Mouse (Mus musculus): Measurements from ENCODE around the gene Pkd1l2.

Pkd1l2 gene

GRCm38 (mm10) chr8:117082399-117082872 is at the start of gene Pkd1l2:
Gene Pkd1l2 (minus strand): TSS chr8:117082449.
- no peak for DNase-seq (ENCODE audit: extremely low spot score, low read depth, low spot score)

- no peak for DNase-seq (ENCODE audit: extremely low spot score, low read depth, low spot score)
These were observed 44.8 kb upstream of the Pkd1l2 start for GRCm38 (mm10) chr8:117127063-117127462.

GRCm38 (mm10) chr8:117126411-117126810 is 44.2 kb upstream of the Pkd1l2 start:
- no peak for DNase-seq (ENCODE audit: extremely low spot score, low read depth, low spot score)

- DNase-seq (ENCODE audit: extremely low spot score, low read depth, low spot score) = no peak
These were observed 43.6 kb upstream of the Pkd1l2 start for GRCm38 (mm10) chr8:117125854-117126253.

DNA sequence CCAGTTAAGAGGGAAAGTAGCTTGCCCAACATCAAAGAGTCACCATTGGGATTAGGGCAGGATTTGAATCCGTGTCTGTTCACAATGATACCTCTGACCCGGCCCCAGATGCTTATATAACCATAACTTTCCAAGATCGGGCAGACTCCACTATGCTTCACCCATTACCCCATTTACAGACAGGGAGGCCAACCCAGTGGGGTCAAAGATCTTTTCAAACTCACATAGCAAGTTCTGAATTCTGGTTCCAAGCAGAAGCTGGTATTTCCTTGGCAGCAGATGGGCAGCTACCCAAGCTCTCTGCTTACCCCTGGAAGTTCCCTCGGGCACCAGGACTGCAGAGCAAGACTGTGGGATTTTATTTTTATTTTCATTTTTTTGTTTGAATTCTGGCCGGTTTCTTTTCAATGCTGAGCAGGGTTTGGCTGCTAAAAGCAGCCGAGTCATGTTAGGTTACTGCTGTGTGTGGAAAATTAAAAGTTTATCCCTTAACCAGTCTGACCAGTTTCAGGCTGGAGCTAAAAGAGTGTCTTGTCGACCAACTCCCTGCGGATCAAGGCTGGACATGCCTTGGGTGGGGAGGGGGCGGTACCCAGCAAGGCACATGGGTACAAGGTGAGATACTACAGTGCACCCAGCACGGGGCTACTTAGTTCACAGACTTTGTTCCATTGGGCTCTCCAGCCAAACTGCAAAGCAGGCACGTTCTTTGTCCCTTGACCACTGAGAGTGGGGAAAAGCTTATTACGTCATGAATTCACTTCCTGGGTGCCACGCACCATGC is 41.8 kb upstream of the Pkd1l2 start:
- no peak for DNase-seq (ENCODE audit: extremely low spot score, low read depth, low spot score)

DNA sequence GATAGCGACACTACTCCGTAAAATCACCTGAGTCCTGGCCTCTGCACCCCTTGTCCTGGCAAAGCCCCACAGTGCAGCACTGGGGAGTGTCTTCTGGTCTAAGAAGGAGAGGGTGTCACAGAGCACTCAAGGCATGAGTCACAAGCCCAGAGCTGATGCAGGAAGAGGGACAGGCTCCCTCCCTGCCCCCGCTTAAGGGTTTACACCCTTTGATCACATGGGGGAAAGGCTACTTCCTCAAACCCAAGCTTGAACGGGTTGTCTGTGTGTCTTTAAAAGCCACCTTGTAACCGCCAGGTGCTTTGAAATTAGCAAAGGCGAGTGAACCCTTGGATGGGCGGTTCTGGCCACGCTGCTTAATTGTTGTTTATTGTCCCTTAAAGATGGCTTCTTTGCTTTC is 39.0 kb upstream of the Pkd1l2 start:
- no peak for DNase-seq (ENCODE audit: extremely low spot score, low read depth, low spot score)

GRCm38 (mm10) chr8:117118409-117118808 is 36.2 kb upstream of the Pkd1l2 start:
- no peak for DNase-seq (ENCODE audit: extremely low spot score, low read depth, low spot score)

DNA sequence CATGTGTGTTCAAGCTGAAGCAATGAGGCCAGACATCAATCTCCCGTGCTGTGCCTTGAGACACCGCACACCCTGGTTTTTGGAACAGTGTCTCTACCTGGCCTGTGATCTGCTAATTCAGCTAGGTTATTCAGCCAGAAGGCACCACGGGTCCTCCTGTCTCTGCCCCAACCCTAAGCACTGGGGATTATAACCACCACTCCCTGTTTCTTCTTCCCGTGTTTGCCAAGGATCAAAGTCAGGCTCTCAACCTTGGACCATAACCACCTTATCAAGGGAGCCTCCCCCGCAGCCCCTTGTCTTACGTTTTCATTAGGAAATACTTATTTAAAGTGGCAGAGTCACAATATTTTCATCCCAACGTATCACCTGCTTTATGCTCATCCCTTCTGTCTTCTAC is 34.3 kb upstream of the Pkd1l2 start:
- no peak for DNase-seq (ENCODE audit: extremely low spot score, low read depth, low spot score)

- DNase-seq (ENCODE audit: extremely low spot score, low read depth, low spot score) = no peak
These were observed 33.6 kb upstream of the Pkd1l2 start for GRCm38 (mm10) chr8:117115676-117116446.

GRCm38 (mm10) chr8:117115094-117115493 is 32.8 kb upstream of the Pkd1l2 start:
- DNase-seq (ENCODE audit: extremely low spot score, low read depth, low spot score) = no peak

- no peak for DNase-seq (ENCODE audit: extremely low spot score, low read depth, low spot score)
These were observed 30.0 kb upstream of the Pkd1l2 start for GRCm38 (mm10) chr8:117112261-117112660.

- no peak for DNase-seq (ENCODE audit: extremely low spot score, low read depth, low spot score)
These were observed 29.4 kb upstream of the Pkd1l2 start for GRCm38 (mm10) chr8:117111641-117112040.

- no peak for DNase-seq (ENCODE audit: extremely low spot score, low read depth, low spot score)
These were observed 27.6 kb upstream of the Pkd1l2 start for GRCm38 (mm10) chr8:117109801-117110390.

DNA sequence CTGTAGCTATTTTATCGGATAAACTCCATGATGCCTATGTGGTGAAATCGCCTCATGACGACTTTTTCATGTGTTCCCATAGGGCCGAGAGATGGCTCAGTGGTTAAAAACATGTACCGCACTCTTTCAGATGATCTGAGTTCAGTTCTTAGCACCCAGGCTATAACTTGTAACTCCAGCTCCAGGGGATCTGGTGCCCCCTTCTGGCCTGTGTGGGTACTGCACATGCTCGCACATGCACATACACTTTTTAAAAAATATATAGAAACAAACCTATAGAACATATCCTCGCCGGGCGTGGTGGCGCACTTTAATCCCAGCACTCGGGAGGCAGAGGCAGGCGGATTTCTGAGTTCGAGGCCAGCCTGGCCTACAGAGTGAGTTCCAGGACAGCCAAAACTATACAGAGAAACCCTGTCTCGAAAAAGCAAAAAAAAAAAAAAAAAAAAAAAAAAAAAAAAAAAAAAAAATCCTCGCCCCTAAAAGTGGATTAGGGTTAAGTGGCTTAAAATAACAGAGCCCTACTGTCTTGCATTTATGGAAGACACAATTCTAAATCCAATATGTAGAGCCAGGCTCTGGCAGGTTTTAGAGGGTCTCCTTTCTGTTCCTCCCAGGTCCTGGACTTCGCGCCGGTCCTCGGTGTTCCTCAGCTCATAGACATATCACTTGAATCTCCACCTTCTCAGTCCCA is 26.9 kb upstream of the Pkd1l2 start:
- no peak for DNase-seq (ENCODE audit: extremely low spot score, low read depth, low spot score)

DNA sequence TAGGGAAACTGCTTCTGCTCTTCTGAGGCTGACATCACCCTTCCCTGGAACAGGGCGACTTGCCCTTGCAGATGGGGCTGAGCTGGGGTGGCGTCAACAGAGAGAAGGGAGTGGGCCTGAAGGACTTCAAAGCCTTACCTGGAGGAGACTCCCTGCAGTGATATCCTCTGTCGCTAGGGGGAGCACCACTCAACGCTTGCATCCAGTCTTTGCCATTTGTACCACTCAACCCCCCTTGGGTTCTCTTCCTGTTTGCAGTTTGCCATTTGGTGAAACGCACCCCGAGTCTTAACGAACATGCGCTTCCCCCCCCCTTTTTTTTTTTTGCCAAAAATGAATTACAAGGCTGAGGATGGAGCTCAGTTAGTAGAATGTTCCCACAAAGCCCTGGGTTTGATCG is 25.3 kb upstream of the Pkd1l2 start:
- peak; percentile 69 for DNase-seq (ENCODE audit: extremely low spot score, low read depth, low spot score)

DNA sequence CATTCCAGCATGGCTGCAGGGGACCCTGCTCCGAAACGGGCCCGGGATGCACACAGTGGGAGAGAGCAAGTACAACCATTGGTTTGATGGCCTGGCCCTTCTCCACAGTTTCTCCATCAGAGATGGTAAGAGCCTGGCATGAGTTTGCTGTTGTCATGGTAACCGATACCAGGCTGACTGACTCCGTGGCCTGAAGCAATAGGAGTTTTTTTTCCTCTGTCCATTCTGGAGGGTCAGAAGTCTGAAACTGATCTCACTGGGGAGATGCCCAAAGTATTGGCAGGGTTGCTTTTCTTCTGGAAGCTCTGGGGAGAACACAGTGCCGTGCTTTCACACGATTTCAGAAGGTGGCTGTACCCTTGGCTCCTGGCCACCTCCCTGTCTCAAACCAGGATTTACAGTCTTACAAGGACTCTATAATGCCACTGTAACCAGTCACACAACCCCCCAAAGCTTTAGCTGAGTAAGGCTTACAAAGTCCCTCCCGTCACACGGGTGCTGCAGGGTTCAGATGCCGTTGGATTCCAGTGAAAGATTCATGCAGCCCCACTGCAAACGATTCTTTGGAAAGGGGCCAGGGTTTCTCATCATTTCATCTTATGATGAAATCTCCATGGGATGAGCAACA is 15.4 kb upstream of the Pkd1l2 start:
- DNase-seq (ENCODE audit: extremely low spot score, low read depth, low spot score) = no peak

DNA sequence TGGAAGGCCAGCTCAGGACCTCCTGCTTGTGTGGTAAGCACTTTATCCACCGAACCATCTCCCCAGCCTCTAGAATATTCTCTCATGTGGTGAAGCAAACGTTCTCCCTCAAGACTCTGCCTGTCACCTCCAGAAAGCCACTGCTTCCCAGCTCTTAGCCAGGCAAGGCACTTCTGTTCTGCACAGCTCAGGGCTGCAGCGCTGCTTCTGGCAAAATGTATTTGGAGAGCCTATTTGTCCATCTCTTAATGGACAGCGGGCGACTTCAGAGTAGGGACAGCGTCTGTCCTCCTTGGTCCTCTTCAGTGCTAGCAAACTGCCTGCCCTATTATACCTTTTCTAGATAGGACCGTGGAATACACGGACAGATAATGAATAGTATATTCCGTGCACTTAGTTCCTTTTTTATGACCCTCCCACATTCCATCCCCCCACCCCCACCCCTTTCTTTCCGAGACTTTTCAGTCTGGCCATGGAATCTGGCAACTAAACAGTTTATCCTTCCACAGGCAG is 14.9 kb upstream of the Pkd1l2 start:
- no peak for DNase-seq (ENCODE audit: extremely low spot score, low read depth, low spot score)

DNA sequence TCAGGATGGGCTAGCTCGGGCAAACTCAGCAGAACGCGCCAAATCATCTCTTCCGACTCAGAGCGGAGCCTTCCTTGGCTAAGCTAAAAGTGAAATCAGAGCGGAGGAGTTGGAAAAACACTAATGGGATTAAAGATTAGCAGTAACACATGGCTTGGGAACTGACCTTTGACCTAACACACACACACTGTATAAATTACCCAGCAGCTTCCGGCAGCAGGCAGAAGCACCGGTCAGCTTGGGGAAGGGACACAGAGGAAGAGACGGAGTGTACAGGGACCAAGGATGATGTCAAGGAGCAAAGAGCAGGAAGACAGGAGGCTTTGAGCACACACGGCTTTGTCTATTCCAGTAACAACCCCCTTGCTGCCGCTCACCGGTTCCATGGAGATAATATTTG is 13.4 kb upstream of the Pkd1l2 start, which contains the start of gene Bco1:
TSS of gene Bco1 (plus strand) at position 208 of the 400 bp plus-strand sequence.
- peak; percentile 16 for DNase-seq (ENCODE audit: extremely low spot score, low read depth, low spot score)

DNA sequence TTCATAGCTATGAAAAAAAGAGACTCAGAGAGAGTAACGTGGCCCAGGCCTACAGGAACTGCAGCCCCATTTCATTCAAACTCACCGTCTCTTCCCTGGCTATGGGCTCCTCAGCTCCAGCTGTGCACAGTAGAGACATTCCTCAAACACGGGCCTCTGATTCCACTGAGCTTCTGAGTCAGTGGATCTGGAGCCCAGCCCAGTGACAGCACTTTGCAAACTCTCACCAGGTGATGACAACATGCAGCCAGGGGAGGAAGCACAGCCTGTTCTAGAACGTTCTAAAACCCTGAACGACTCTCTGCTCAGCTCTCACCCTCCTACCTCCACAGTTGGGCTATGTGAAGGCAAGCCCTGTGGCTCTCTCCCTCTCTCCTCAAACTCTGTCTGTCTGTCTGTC is 11.8 kb upstream of the Pkd1l2 start:
- no peak for DNase-seq (ENCODE audit: extremely low spot score, low read depth, low spot score)

DNA sequence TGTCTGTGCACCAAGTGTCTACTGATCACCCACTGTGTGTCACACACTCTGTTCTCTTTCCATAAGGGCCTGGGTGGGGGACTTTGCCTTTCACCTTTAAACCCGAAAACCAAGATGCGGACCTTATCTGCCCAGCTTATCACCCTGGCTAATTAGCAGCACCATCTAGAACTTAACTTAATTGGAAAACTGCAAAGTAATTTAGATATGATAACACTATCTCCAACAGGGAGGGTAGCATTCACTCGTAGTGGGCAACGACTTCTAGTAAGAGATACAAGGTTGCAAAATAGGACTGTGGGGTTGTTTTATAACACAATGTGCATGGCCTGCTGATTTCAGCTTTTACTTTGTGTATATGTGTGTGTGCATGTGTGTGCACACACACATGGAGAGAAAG is 7.6 kb upstream of the Pkd1l2 start:
- DNase-seq (ENCODE audit: extremely low spot score, low read depth, low spot score) = no peak

Measured in hindlimb bud, embryonic 11.5 days (tissue).